Mouse (Mus musculus) kidney, adult 18-20 months (tissue): ENCODE measurements around the gene Colq.
A peak's percentile ranks its signal among the peaks of the same experiment; 100 is the strongest.

Source experiments
- DNase-seq: peaks from one replicate; pipeline ENCODE4 v3.0.0; 2021

The Colq gene

GRCm38 (mm10) chr14:31574903-31575665, 16.1 kb downstream of the Colq start:
- DNase-seq: no peak

DNA sequence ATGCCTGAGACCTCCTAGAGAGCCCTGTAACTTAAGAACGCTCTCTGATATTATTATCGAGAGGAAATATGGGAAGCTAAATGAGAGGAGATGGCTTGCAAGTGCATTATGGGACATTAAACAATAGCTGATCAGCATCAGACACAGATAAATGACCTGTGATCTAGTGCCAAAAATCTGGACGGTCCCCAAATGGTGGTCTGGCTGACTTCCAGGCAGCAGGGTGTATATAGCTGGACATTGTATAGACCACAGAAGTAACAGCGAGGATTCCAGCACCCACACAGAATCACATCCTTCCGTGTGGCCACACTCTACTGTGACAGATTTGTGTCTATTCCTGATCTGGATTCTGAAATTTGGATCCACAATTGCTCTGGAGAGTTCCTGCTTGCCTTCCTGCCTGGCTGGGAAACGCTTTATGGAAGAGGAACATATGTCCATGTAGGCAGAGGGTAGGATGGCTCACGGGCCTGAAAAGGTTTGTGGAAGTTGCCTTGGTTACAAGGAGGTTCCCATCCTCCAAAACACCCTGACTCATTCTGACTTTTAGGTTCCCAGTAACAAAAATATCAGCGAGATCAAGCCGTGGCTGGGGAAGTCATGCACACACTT, 18.5 kb downstream of the Colq start:
- DNase-seq: no peak

- DNase-seq: no peak
Measured at GRCm38 (mm10) chr14:31571419-31571818, 19.7 kb downstream of the Colq start.

- DNase-seq: no peak
Measured at GRCm38 (mm10) chr14:31570131-31570951, 20.8 kb downstream of the Colq start.

DNA sequence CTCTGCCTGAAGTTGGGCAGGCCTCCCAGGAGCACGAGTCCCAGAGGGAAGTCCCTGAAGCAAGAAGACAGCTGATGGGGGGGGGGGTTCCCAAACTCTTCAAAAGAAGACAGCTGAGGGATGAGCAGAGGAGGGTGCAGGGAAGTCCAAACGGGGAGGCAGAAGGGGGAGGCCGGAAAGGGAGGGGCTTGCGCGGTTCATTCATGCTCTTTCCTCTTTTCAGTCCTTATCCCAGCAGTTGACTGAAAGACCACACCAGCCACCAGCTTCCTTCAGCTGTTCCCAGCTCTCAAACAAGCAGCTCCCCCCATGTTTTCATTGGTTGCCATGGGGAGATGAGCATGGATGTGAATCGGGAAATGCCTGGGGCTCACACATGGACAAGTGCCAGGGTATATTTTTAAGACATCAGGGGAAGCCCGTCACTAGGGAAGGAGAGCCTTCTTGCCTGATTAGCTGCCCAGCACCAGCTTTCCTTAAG, 22.0 kb downstream of the Colq start:
- DNase-seq: no peak

DNA sequence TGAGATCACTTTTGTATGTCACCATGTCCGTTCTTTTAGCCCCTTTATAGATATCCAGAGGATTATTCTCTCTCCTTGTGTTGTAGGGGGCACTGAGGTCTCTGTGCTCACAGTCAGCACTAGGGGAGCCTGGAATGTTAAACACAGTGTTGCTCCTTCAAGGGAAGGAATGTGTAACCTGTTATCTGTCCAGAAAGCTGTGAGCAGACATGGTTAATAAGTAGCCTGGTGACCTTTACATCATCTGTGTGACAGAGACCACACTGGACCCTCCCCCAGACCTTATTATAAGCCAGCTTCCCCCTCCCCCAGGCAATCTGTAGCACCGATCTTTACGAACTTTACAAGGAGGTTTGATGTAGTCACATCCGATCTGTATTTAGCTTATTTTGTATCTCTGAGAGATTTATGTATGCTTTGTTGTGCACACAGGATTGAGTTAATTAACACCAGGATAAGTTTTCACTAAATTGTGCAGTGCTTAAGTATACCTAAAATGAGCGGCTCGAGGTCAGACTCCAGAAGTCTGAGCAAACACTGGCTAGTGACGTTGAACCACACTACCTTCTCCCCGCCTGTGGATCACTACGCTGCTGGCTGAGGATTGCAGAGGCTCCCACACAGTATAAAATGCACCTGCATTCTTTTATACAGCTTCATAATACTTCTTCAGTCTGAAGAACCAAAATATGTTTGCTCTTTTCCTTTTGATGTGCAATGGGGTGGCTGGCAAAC, 25.5 kb downstream of the Colq start:
- DNase-seq: no peak

GRCm38 (mm10) chr14:31564452-31565179, 26.5 kb downstream of the Colq start:
- peak; percentile 40 for DNase-seq

GRCm38 (mm10) chr14:31560886-31561285, 30.3 kb downstream of the Colq start:
- DNase-seq: no peak

GRCm38 (mm10) chr14:31559216-31559615, 31.9 kb downstream of the Colq start:
- DNase-seq: no peak

GRCm38 (mm10) chr14:31557784-31558183, 33.4 kb downstream of the Colq start:
- no peak for DNase-seq

DNA sequence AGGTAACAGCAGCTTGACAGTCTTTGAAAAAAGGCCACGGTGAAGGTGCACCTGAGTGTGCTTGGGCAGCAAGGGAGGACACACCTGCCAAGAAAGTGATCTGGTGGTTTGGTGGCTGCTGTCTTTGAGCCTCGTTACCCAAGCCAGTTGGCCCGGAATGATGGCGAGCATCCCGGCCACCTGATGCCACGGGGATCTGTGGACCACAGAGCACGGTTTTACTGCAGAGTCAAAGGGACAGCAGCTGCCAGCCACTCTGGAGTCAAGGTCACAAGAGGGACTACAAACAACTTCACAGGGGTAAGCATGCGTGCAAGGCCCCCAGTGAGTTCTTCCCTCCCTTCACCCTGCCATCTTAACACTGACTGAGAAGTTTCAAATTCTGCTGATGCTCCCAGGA, 33.9 kb downstream of the Colq start:
- no peak for DNase-seq

- DNase-seq: no peak
Measured at GRCm38 (mm10) chr14:31556526-31557260, 34.5 kb downstream of the Colq start.

DNA sequence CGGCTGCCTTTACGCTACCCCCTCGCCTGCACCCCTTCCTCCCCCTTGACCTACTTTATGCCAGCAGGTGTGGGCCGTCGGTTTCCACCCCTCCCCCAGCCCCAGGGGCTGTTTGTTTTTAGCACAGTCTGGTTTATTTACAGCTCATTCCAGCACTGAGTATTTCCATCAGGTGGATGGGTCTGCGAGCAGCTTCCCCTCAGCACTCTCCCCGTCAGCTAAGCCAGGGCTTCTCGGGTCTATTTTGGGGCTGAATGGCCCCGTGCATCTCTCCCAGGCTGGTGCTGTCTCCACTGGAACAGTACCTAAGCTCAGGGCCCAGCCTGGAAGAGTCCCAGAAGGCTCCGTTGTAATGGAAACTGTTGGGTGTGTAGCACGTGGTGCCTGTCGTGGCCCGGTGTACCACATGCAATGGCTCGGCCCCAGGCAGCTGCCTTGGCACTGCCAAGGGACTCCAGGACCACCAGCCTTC, 35.1 kb downstream of the Colq start:
- DNase-seq: no peak

GRCm38 (mm10) chr14:31555021-31555420, 36.1 kb downstream of the Colq start:
- DNase-seq: no peak

GRCm38 (mm10) chr14:31543885-31544442, 47.2 kb downstream of the Colq start:
- no peak for DNase-seq

- no peak for DNase-seq
Measured at GRCm38 (mm10) chr14:31537298-31537697, 53.8 kb downstream of the Colq start.

DNA sequence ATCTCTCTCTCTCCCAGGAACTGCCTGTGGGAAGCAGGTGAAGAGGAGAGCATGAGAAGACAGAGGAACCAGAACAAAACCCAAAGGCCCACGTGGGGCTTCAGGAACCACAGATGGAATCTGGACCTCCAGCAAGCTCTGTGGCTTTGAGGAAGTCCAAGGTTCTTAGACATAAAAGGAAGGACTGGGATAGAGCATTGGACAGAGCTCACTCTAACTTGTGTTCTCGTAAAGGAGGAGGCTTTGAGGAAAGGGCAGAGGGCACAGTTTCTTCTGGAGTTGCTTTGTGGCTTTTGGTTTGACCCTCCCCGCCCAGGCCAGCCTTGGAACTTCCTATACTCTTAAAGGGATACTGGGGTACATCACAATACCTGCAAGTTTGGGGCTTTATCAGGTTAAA, 58.5 kb downstream of the Colq start:
- DNase-seq: peak; percentile 24

DNA sequence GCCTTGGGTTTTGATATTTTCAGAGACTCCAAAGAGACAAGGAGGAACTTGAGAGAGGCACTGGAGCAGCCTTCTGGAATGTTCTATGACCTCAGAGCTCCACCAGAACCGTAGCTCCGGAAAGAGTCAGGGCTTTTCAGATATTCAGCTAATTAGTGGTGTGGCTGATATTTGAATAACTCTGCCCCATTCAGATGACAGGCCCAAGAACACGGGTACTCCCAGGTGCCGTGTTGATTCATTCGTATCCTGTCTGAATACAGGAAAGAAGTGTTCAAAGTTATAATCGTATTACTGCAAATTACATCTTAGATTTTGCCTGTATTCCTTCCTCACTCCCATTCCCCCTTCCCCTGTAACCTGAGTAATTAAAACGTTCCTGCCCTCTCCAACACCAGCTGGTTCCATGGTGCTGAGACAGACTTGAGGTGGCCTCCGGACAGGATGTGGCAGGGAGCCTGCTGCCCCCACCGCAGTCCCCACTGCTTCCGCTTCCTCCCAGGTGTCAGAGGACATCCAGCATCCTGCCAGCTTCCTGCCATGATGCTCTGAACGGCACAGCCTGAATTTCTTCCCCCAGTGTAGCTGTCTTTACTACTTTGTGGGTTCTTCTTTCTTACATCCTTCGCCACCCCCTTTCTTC, 59.5 kb downstream of the Colq start:
- DNase-seq: peak; percentile 17

GRCm38 (mm10) chr14:31530847-31531246, 60.3 kb downstream of the Colq start:
- peak; percentile 32 for DNase-seq

- no peak for DNase-seq
Measured at GRCm38 (mm10) chr14:31525040-31525810, 65.9 kb downstream of the Colq start.
